Mouse (Mus musculus) small intestine, adult 2 months (tissue): ENCODE measurements around the gene Panx2. TPM values are rescaled to one million over a fixed set of nuclear protein-coding genes. Genes with fewer than 3 reads are reported as not detected.
A peak's percentile ranks its signal among the peaks of the same experiment; 100 is the strongest.

Source experiments
- H3K27ac ChIP-seq: fragments of 200-500 bp; 2 replicates; pipeline ENCODE4 v1.5.1; 2012; ENCODE audit warnings: low read depth, low read length, control low read depth, inconsistent platforms; ENCODE audit not compliant: insufficient read depth
- H3K27me3 ChIP-seq: fragments of 200-500 bp; 2 replicates; pipeline ENCODE4 v1.6.1; 2012; ENCODE audit warnings: mild to moderate bottlenecking, moderate library complexity, low read length, inconsistent platforms; ENCODE audit not compliant: control insufficient read depth, insufficient read depth
- H3K36me3 ChIP-seq: fragments of 200-500 bp; 2 replicates; pipeline ENCODE4 v1.6.1; 2012; ENCODE audit warnings: mild to moderate bottlenecking, low read length, control low read depth, inconsistent platforms; ENCODE audit not compliant: control insufficient read depth, insufficient read depth
- H3K4me1 ChIP-seq: fragments of 200-500 bp; 2 replicates; pipeline ENCODE4 v1.6.1; 2012; ENCODE audit warnings: low read length, inconsistent platforms, mixed read lengths; ENCODE audit not compliant: control insufficient read depth, insufficient read depth, insufficient read length
- H3K4me3 ChIP-seq: fragments of 200-500 bp; 2 replicates; pipeline ENCODE4 v1.5.1; 2012; ENCODE audit warnings: low read depth, mild to moderate bottlenecking, control low read depth, inconsistent platforms, low read length, moderate library complexity
- CTCF ChIP-seq: fragments of 200-500 bp; IDR thresholded peaks from 2 replicates; pipeline ENCODE4 v1.5.1; 2012; ENCODE audit warnings: low read depth, mild to moderate bottlenecking, control low read depth, inconsistent platforms, low read length, moderate library complexity, mixed read lengths; ENCODE audit not compliant: insufficient replicate concordance, insufficient read length; ENCODE audit errors: extremely low read depth
- POLR2A ChIP-seq: fragments of 200-500 bp; IDR thresholded peaks from 2 replicates; pipeline ENCODE4 v1.6.1; 2012; ENCODE audit warnings: low read depth, mild to moderate bottlenecking, control low read depth, inconsistent platforms, low read length, moderate library complexity
- WGBS: fragments of 180-500 bp; shearing (Covaris S2); methylation state at CpG from one replicate; pipeline ENCODE4 v1.1.7; 2018; 5-methylcytosine and 5-hydroxymethylcytosine counted together
- polyA plus RNA-seq: library from polyadenylated mRNA; depleted of rRNA; stranded (reverse); fragments of >200 nt; gene quantifications from 2 replicates; pipeline ENCODE4 v1.2.3, GENCODE M21; 2012

Gene Panx2
- polyA plus RNA-seq, 1 experiment: 0.30 TPM

- Histone ChIP-seq H3K27me3 (peaks cover 17% of the 10 kb centered on the region), H3K27ac (no peak overlapping the region), H3K36me3 (no peaks in the 10 kb centered on the region), H3K4me1 (peaks cover 9% of the 10 kb centered on the region; the same call in 1 of the 2 replicates), H3K4me3 (no peak overlapping the region)
- no peak for TF ChIP-seq CTCF
- no peak for TF ChIP-seq POLR2A
- 22% methylated on average over 6 of the region's 6 CpGs for WGBS
These were observed 798 bp upstream of the Panx2 start for GRCm38 (mm10) chr15:89058736-89059135.

DNA sequence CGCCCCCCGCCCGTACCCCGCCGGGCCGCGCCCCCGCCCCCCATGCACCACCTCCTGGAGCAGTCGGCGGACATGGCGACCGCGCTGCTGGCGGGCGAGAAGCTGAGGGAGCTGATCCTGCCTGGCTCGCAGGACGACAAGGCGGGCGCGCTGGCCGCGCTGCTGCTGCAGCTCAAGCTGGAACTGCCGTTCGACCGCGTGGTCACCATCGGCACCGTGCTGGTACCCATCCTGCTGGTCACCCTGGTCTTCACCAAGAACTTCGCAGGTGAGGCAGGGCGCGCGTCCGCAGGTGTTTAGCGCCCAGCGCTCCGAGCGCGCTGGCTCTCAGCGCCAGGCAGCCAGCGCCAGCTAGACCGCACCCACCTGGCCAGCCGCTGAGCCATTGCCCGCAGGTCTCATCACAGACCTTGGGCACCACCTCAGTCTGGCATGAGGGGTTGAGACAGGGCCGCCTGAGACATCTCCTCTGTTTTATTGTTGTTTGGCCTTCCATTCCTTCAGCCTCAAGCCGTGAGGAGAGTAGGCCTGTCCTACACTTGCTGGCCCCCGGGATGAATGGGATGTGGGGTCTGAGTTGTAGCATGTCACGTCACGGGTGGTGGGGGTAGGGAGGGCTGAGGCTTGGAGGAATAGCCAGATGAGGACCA lies 623 bp downstream of the Panx2 start:
- peaks cover 17% of the 10 kb centered on the region for H3K27me3 ChIP-seq
- H3K4me1 ChIP-seq: peaks cover 13% of the 10 kb centered on the region; the same call in 1 of the 2 replicates
- TF ChIP-seq CTCF: no peak
- no peak for TF ChIP-seq POLR2A
- 5% methylated on average over 44 of the region's 48 CpGs for WGBS
- H3K4me3 ChIP-seq: peak overlapping the region; percentile 50
- H3K27ac ChIP-seq: no peak overlapping the region
- no peaks in the 10 kb centered on the region for H3K36me3 ChIP-seq

GRCm38 (mm10) chr15:89060811-89061460 lies 1.4 kb downstream of the Panx2 start:
- TF ChIP-seq CTCF (no peak), POLR2A (no peak)
- Histone ChIP-seq H3K4me3 (no peak overlapping the region), H3K4me1 (peaks cover 13% of the 10 kb centered on the region; the same call in 1 of the 2 replicates), H3K27ac (no peak overlapping the region), H3K27me3 (peaks cover 17% of the 10 kb centered on the region), H3K36me3 (no peaks in the 10 kb centered on the region)
- WGBS: 92% methylated on average over 12 of the region's 12 CpGs

- no peak overlapping the region for H3K4me3 ChIP-seq
- no peaks in the 10 kb centered on the region for H3K36me3 ChIP-seq
- peaks cover 13% of the 10 kb centered on the region; the same call in 1 of the 2 replicates for H3K4me1 ChIP-seq
- WGBS: 73% methylated on average over 6 of the region's 6 CpGs
- peaks cover 17% of the 10 kb centered on the region for H3K27me3 ChIP-seq
- TF ChIP-seq CTCF: no peak
- TF ChIP-seq POLR2A: no peak
- H3K27ac ChIP-seq: no peak overlapping the region
These were observed 2.4 kb downstream of the Panx2 start for GRCm38 (mm10) chr15:89061761-89062517.

- H3K4me1 ChIP-seq: peaks cover 17% of the 10 kb centered on the region; the same call in 1 of the 2 replicates
- TF ChIP-seq POLR2A (no peak), CTCF (no peak)
- 48% methylated on average over 5 of the region's 5 CpGs for WGBS
- no peaks in the 10 kb centered on the region for H3K36me3 ChIP-seq
- H3K27me3 ChIP-seq: peaks cover 17% of the 10 kb centered on the region
- no peak overlapping the region for H3K27ac ChIP-seq
- no peak overlapping the region for H3K4me3 ChIP-seq
These were observed 3.0 kb downstream of the Panx2 start for GRCm38 (mm10) chr15:89062518-89062910.

GRCm38 (mm10) chr15:89063001-89063400 lies 3.5 kb downstream of the Panx2 start:
- H3K36me3 ChIP-seq: no peaks in the 10 kb centered on the region
- peaks cover 17% of the 10 kb centered on the region for H3K27me3 ChIP-seq
- no peak overlapping the region for H3K4me3 ChIP-seq
- TF ChIP-seq POLR2A (no peak), CTCF (no peak)
- no peak overlapping the region for H3K27ac ChIP-seq
- peaks cover 19% of the 10 kb centered on the region for H3K4me1 ChIP-seq
- 81% methylated on average over 7 of the region's 7 CpGs for WGBS

DNA sequence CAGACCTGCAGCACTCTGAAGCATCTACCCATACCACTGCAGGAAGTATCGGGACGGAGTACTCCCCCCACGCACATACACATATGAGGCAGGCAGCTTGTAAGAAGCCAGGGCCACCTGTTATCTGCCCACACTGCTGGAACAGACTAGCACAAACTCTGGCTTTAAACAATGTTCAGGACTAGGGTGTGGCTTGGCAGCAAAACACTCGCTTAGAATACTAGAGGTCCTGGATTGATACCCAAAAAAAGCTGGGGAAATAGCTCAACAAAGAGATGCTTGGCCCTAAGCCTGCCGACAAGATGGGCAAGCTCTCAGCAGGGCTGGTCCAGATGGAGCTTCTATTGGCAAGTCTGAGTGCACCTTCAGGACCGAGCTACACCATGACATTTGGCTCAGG lies 4.0 kb downstream of the Panx2 start:
- no peaks in the 10 kb centered on the region for H3K36me3 ChIP-seq

More for the DNA sequence above, 4.0 kb downstream of the Panx2 start:
- no peak overlapping the region for H3K27ac ChIP-seq
- H3K4me1 ChIP-seq: peaks cover 24% of the 10 kb centered on the region
- TF ChIP-seq POLR2A: no peak
- no peak for TF ChIP-seq CTCF
- H3K27me3 ChIP-seq: peaks cover 17% of the 10 kb centered on the region
- no peak overlapping the region for H3K4me3 ChIP-seq
- WGBS: 54% methylated on average over 6 of the region's 6 CpGs
